Mouse (Mus musculus) frontal cortex, postnatal 14 days (tissue): Measurements from ENCODE around the gene Acp2.

ENCODE experiments used
- DNase-seq, 2 experiments: peaks; one replicate each; pipeline ENCODE4 v3.0.0; 2022; ENCODE audit warnings: low spot score in 2 of 2

Acp2 gene

GRCm38 (mm10) chr2:91256256-91257125, 53.8 kb downstream of the Acp2 start:
- DNase-seq: peak in 1 of 2 experiments; percentile 49

- no peak for DNase-seq
Measured at GRCm38 (mm10) chr2:91257126-91257980, 54.7 kb downstream of the Acp2 start.

- no peak for DNase-seq
Measured at GRCm38 (mm10) chr2:91258054-91258453, 55.4 kb downstream of the Acp2 start.

- DNase-seq: no peak
Measured at GRCm38 (mm10) chr2:91258830-91259229, 56.1 kb downstream of the Acp2 start.

- DNase-seq: no peak
Measured at GRCm38 (mm10) chr2:91259493-91259892, 56.8 kb downstream of the Acp2 start.
